Mouse (Mus musculus) embryo, embryonic 9.5 days (tissue): ENCODE data around the gene Kcnn1.

Experiments used
- DNase-seq: peaks from one replicate; pipeline ENCODE4 v3.0.0-alpha.2; 2017; ENCODE audit errors: extremely low spot score

The Kcnn1 gene

GRCm38 (mm10) chr8:70893656-70894384, 30.8 kb upstream of the Kcnn1 start:
- peak; percentile 88 for DNase-seq

GRCm38 (mm10) chr8:70892896-70893655, 30.0 kb upstream of the Kcnn1 start:
- peak; percentile 46 for DNase-seq

- DNase-seq = no peak
Measured at GRCm38 (mm10) chr8:70892022-70892895, 29.2 kb upstream of the Kcnn1 start, which contains the start of gene Slc5a5. Slc5a5 (minus strand) TSS chr8:70892757.

- peak; percentile 60 for DNase-seq
Measured at GRCm38 (mm10) chr8:70891356-70891755, 28.3 kb upstream of the Kcnn1 start.

GRCm38 (mm10) chr8:70890656-70891055, 27.6 kb upstream of the Kcnn1 start:
- DNase-seq = no peak

GRCm38 (mm10) chr8:70887669-70888068, 24.6 kb upstream of the Kcnn1 start:
- peak; percentile 59 for DNase-seq

GRCm38 (mm10) chr8:70885612-70886011, 22.6 kb upstream of the Kcnn1 start:
- peak; percentile 54 for DNase-seq

- no peak for DNase-seq
Measured at GRCm38 (mm10) chr8:70884683-70885082, 21.6 kb upstream of the Kcnn1 start.

GRCm38 (mm10) chr8:70884186-70884585, 21.1 kb upstream of the Kcnn1 start:
- no peak for DNase-seq

GRCm38 (mm10) chr8:70880546-70880945, 17.5 kb upstream of the Kcnn1 start:
- no peak for DNase-seq

- DNase-seq = no peak
Measured at GRCm38 (mm10) chr8:70880126-70880525, 17.1 kb upstream of the Kcnn1 start.

- no peak for DNase-seq
Measured at GRCm38 (mm10) chr8:70879500-70879899, 16.4 kb upstream of the Kcnn1 start.

GRCm38 (mm10) chr8:70878178-70878577, 15.1 kb upstream of the Kcnn1 start:
- DNase-seq = no peak

GRCm38 (mm10) chr8:70876382-70876781, 13.3 kb upstream of the Kcnn1 start:
- no peak for DNase-seq

GRCm38 (mm10) chr8:70874441-70874840, 11.4 kb upstream of the Kcnn1 start:
- DNase-seq = no peak

GRCm38 (mm10) chr8:70873364-70873985, 10.4 kb upstream of the Kcnn1 start, which contains the start of gene Ccdc124:
Ccdc124 (minus strand) TSS chr8:70873935.
- DNase-seq = peak; percentile 97

- DNase-seq = no peak
Measured at GRCm38 (mm10) chr8:70872643-70873363, 9.7 kb upstream of the Kcnn1 start.

GRCm38 (mm10) chr8:70871195-70871807, 8.2 kb upstream of the Kcnn1 start:
- DNase-seq = no peak

GRCm38 (mm10) chr8:70869601-70870041, 6.6 kb upstream of the Kcnn1 start:
- peak; percentile 75 for DNase-seq

- no peak for DNase-seq
Measured at GRCm38 (mm10) chr8:70869199-70869571, 6.1 kb upstream of the Kcnn1 start.
